Mouse (Mus musculus) cerebellum, adult 2 months (tissue): ENCODE results near the gene Amt.

ENCODE experiments used
- CTCF ChIP-seq: fragments of 200-500 bp; IDR thresholded peaks from 2 replicates; pipeline ENCODE4 v1.5.1; 2011; ENCODE audit warnings: low read depth, mild to moderate bottlenecking, control low read depth, low read length, moderate library complexity, borderline replicate concordance; ENCODE audit not compliant: insufficient read depth
- POLR2A ChIP-seq: fragments of 200-500 bp; IDR thresholded peaks from 2 replicates; pipeline ENCODE4 v1.6.1; 2011; ENCODE audit warnings: low read length, control low read depth, borderline replicate concordance; ENCODE audit not compliant: insufficient read depth

DNA sequence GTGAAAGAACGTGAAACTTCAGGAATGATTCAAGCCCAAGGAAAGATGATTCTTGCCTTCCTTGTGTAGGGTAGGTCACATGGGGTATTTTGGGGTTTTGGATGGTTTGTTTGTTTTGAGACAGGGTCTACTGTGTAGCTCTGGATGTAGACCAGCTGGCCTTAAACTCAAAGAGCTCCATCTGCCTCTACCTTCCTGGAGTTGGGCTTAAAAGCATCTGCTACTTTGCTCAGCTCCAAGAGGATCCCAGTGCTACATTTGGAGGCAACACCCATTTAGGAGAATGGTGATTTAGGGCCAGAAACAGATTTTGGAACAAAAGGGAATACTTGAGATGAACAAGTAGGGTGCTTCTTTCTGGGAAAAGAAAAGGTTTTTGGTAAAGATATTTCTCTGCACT lies 28.1 kb downstream of the Amt start:
- TF ChIP-seq POLR2A: no peak
- TF ChIP-seq CTCF: no peak
